Mouse (Mus musculus) layer of hippocampus, postnatal 10 days (tissue): Measurements from ENCODE around the gene Cntnap5b. TPM values are rescaled to one million over a fixed set of nuclear protein-coding genes. Genes with fewer than 3 reads are reported as not detected.
"Not testable (repeated sequence)": the region's sequence is repeated elsewhere in the genome, so short reads cannot be mapped to it uniquely, and the experiment has no call there.

ENCODE experiments used
- DNase-seq, 2 experiments: peaks; one replicate each; pipeline ENCODE4 v3.0.0; 2021; ENCODE audit warnings: low spot score in 2 of 2
- long read RNA-seq: library from polyadenylated mRNA; stranded (forward); transcript quantifications from one replicate; pipeline ENCODE4 v2.0.0, GENCODE M21; 2023
- total RNA-seq, 2 experiments: library from RNA; stranded (reverse); gene quantifications; 2 replicates each; pipeline ENCODE4 v1.2.3; 2021

Gene Cntnap5b
- 10 to 100 TPM; 19.8 to 21.9 TPM for total RNA-seq
- long read RNA-seq, partial matches to known transcripts = 1 of 2 reads
- long read RNA-seq, other reads (novel, unspliced or antisense) = 1 of 2 reads

GRCm38 (mm10) chr1:99772614-99773013, at the start of gene Cntnap5b:
Gene Cntnap5b (plus strand): TSS chr1:99772765.
- peak in 1 of 2 experiments; percentile 11 for DNase-seq

GRCm38 (mm10) chr1:99759996-99760395, 12.6 kb upstream of the Cntnap5b start:
- no peak for DNase-seq

GRCm38 (mm10) chr1:99772183-99772582, 382 bp upstream of the Cntnap5b start:
- peak; percentile 58 to 69 for DNase-seq

GRCm38 (mm10) chr1:99774144-99774543, 1.6 kb downstream of the Cntnap5b start:
- peak; percentile 58 to 66 for DNase-seq

- peak in 1 of 2 experiments; percentile 7 for DNase-seq
These were observed 41.0 kb downstream of the Cntnap5b start for GRCm38 (mm10) chr1:99813334-99814110.

GRCm38 (mm10) chr1:99872344-99872743, 99.8 kb downstream of the Cntnap5b start:
- no peak for DNase-seq

- no peak for DNase-seq
These were observed 135.2 kb downstream of the Cntnap5b start for GRCm38 (mm10) chr1:99907774-99908173.

GRCm38 (mm10) chr1:99943515-99943914, 170.9 kb downstream of the Cntnap5b start:
- no peak for DNase-seq

- no peak for DNase-seq
These were observed 186.9 kb downstream of the Cntnap5b start for GRCm38 (mm10) chr1:99959428-99959987.

- DNase-seq = no peak
These were observed 194.9 kb downstream of the Cntnap5b start for GRCm38 (mm10) chr1:99967300-99968089.

- no peak for DNase-seq
These were observed 197.9 kb downstream of the Cntnap5b start for GRCm38 (mm10) chr1:99970184-99971086.

GRCm38 (mm10) chr1:100001226-100001625, 228.7 kb downstream of the Cntnap5b start:
- not testable (repeated sequence) for DNase-seq

GRCm38 (mm10) chr1:100006021-100006745, 233.6 kb downstream of the Cntnap5b start:
- no peak for DNase-seq

- no peak for DNase-seq
These were observed 269.2 kb downstream of the Cntnap5b start for GRCm38 (mm10) chr1:100041808-100042207.

- DNase-seq = no peak
These were observed 307.2 kb downstream of the Cntnap5b start for GRCm38 (mm10) chr1:100079812-100080211.

- DNase-seq = no peak
These were observed 328.0 kb downstream of the Cntnap5b start for GRCm38 (mm10) chr1:100100516-100100915.

- DNase-seq = no peak
These were observed 328.5 kb downstream of the Cntnap5b start for GRCm38 (mm10) chr1:100101017-100101416.

GRCm38 (mm10) chr1:100104343-100104742, 331.8 kb downstream of the Cntnap5b start:
- peak; percentile 13 to 39 for DNase-seq

- no peak for DNase-seq
These were observed 349.9 kb downstream of the Cntnap5b start for GRCm38 (mm10) chr1:100122410-100122935.
